Mouse (Mus musculus) cerebellum, adult 11 months (tissue): ENCODE results near the gene Hist1h2ak.
A peak's percentile ranks its signal among the peaks of the same experiment; 100 is the strongest.
"Not testable (repeated sequence)": the region's sequence is repeated elsewhere in the genome, so short reads cannot be mapped to it uniquely, and the experiment has no call there.

Experiments used
- DNase-seq: peaks from one replicate; pipeline ENCODE4 v3.0.0; 2022

Hist1h2ak gene

GRCm38 (mm10) chr13:21718381-21719080 lies 35.1 kb downstream of the Hist1h2ak start:
- DNase-seq = no peak

GRCm38 (mm10) chr13:21717397-21718357 lies 36.0 kb downstream of the Hist1h2ak start, which contains the start of gene Hist1h3h:
Hist1h3h (plus strand) TSS chr13:21717659.
- peak; percentile 73 for DNase-seq

- DNase-seq = not testable (repeated sequence)
Observed at GRCm38 (mm10) chr13:21716540-21717391, 36.9 kb downstream of the Hist1h2ak start.

GRCm38 (mm10) chr13:21715864-21716539 lies 37.6 kb downstream of the Hist1h2ak start, which contains the start of the genes Hist1h2bl and Hist1h2ai:
Hist1h2bl (minus strand) TSS chr13:21716143.
Hist1h2ai (plus strand) TSS chr13:21716422.
- DNase-seq = peak; percentile 79

- no peak for DNase-seq
Observed at GRCm38 (mm10) chr13:21715131-21715863, 38.3 kb downstream of the Hist1h2ak start.

GRCm38 (mm10) chr13:21714725-21715124 lies 38.9 kb downstream of the Hist1h2ak start:
- peak; percentile 55 for DNase-seq

- DNase-seq = no peak
Observed at GRCm38 (mm10) chr13:21711698-21712097, 41.9 kb downstream of the Hist1h2ak start.

GRCm38 (mm10) chr13:21710821-21711525 lies 42.7 kb downstream of the Hist1h2ak start:
- peak; percentile 79 for DNase-seq

- peak; percentile 83 for DNase-seq
Observed at GRCm38 (mm10) chr13:21710031-21710711, 43.5 kb downstream of the Hist1h2ak start.

GRCm38 (mm10) chr13:21706669-21707068 lies 47.0 kb downstream of the Hist1h2ak start:
- DNase-seq = no peak
